Mouse (Mus musculus) layer of hippocampus, adult 18-20 months (tissue): Measurements from ENCODE around the gene Gkn1. TPM values are rescaled to one million over a fixed set of nuclear protein-coding genes. Genes with fewer than 3 reads are reported as not detected.
A peak's percentile ranks its signal among the peaks of the same experiment; 100 is the strongest.

Source experiments
- DNase-seq, 2 experiments: peaks; one replicate each; pipeline ENCODE4 v3.0.0; 2022; ENCODE audit warnings: low spot score in 2 of 2
- total RNA-seq, 2 experiments: library from RNA; stranded (reverse); gene quantifications; 2 replicates each; pipeline ENCODE4 v1.2.3; 2021

The Gkn1 gene
- total RNA-seq, 2 experiments from 2014 or later: not detected

GRCm38 (mm10) chr6:87326932-87327331 lies 23.8 kb downstream of the Gkn1 start:
- DNase-seq: no peak

GRCm38 (mm10) chr6:87323381-87323780 lies 27.4 kb downstream of the Gkn1 start:
- peak in 1 of 2 experiments; percentile 62 for DNase-seq

GRCm38 (mm10) chr6:87318651-87319050 lies 32.1 kb downstream of the Gkn1 start:
- no peak for DNase-seq

- DNase-seq: no peak
Measured at GRCm38 (mm10) chr6:87316966-87317365, 33.8 kb downstream of the Gkn1 start.

- no peak for DNase-seq
Measured at GRCm38 (mm10) chr6:87312761-87313160, 38.0 kb downstream of the Gkn1 start.

GRCm38 (mm10) chr6:87304486-87304885 lies 46.3 kb downstream of the Gkn1 start:
- no peak for DNase-seq

- DNase-seq: no peak
Measured at GRCm38 (mm10) chr6:87302746-87303145, 48.0 kb downstream of the Gkn1 start.

- no peak for DNase-seq
Measured at GRCm38 (mm10) chr6:87301991-87302390, 48.8 kb downstream of the Gkn1 start.

Other genes starting within 250 kb of the Gkn1 start
- gene D6Ertd527e, start 246.2 kb downstream of the Gkn1 start, total RNA-seq: not detected
- gene Antxr1, start 15.1 kb downstream of the Gkn1 start, total RNA-seq: 10 to 100 TPM in 1 of 2 experiments, 1 to 10 TPM in 1; 8.7 to 10.2 TPM
- not detected for gene Gkn2, start 22.4 kb upstream of the Gkn1 start, total RNA-seq
- 1 to 10 TPM; 1.5 to 3.3 TPM for gene Gkn3, start 38.0 kb upstream of the Gkn1 start, total RNA-seq
- gene Bmp10, start 78.1 kb upstream of the Gkn1 start, total RNA-seq: not detected
- gene Arhgap25, start 182.3 kb upstream of the Gkn1 start, total RNA-seq: 1 to 10 TPM; 1.7 to 2.9 TPM
- under 1 TPM in 1 of 2 experiments, not detected in 1; 0.12 TPM for gene Prokr1, start 239.8 kb upstream of the Gkn1 start, total RNA-seq